Mouse (Mus musculus) adrenal gland, adult 2 months (tissue): Measurements from ENCODE around the gene Lcmt1. TPM values are rescaled to one million over a fixed set of nuclear protein-coding genes. Genes with fewer than 3 reads are reported as not detected.

ENCODE experiments used
- DNase-seq: peaks from one replicate; pipeline ENCODE4 v3.0.0; 2021
- polyA plus RNA-seq: library from polyadenylated mRNA; depleted of rRNA; stranded (reverse); fragments of >200 nt; gene quantifications from 2 replicates; pipeline ENCODE4 v1.2.3, GENCODE M21; 2012; rRNA removed
- total RNA-seq, 2 experiments: library from RNA; stranded (reverse); gene quantifications; 2 replicates each; pipeline ENCODE4 v1.2.3; 2021

Lcmt1 gene
- total and polyA plus RNA-seq, 3 experiments, result 15.9 to 28.3 (median 24.0) TPM

- no peak for DNase-seq
These were observed 88.7 kb downstream of the Lcmt1 start for GRCm38 (mm10) chr7:123458309-123458708.

- no peak for DNase-seq
These were observed 89.7 kb downstream of the Lcmt1 start for GRCm38 (mm10) chr7:123459247-123459646.

GRCm38 (mm10) chr7:123461316-123461715 is 91.7 kb downstream of the Lcmt1 start:
- DNase-seq, result no peak

DNA sequence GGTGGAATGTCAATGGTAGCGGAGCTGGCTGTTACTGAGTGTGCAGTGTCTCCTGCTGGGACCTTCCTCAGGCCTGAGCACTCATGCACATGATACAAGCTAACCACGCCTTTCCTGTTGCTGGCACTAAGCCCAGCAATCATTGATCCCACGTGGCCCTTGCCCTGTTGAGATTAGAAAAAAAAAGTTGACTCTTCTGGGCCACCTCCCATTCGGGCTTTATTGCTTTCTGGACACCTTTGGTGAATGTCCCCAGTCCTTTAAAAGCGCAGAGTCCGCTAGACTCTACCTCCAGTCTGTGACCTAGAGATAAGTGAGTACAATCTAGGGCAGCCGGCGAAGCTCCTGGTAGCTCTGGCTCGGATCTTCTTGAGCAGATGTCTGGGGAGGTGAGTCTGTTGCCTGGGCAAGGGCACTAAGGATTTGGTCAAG is 92.5 kb downstream of the Lcmt1 start, which contains the start of gene Aqp8:
TSS of gene Aqp8 (plus strand) at position 222 of the 432 bp plus-strand sequence.
- peak; percentile 45 for DNase-seq

DNA sequence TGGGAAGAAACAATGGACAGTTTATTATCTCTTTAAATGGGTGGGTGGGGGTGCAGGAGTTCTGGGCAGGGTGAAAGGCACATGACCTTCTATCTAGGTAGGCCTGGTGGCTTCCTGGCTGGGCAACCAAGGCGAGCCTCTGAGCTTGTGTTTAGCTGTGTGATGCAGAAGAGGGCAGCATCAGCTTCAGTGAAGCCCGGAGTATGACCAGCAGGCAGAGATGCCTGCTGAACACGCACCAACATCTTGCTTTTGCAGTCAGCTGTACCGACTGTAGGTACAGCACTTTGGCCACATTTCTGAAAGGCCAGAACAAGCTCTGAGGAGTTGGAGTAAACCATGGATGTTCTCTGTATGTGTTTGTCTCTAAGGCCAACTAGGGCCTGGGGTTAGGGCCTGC is 94.0 kb downstream of the Lcmt1 start:
- DNase-seq, result no peak

DNA sequence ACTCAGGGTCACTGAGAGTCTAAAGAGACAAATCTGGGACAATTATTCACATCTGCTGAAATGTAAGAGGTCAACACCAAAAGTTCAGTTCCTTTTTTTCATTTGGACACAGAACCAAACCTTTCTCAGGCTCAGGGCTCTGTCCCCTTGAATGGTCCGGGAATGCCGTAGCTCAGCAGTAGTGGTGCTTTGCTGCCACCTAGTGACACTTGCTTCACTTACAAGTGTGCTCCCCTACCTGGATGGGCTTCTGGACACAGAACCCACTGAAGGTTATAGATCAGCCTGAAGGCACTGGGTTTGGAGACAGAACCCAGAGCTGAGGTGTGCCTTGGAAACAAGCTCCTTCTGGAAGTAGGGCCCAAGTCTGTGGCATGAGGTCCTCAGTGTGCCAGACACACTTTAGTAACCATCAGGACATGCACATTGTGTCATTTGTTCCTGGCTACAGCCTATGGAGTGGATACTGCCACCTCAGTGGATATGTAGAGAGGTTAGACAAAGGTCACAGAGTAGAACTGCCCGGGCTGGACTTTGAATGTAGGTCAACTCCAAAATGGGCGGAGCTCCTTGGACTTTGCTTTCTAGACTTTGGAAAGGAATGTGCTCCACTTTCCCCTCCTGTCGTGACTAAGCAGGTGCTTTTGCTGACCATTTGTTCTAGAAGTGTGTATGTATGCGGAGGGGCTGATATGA is 96.3 kb downstream of the Lcmt1 start:
- peak; percentile 64 for DNase-seq

DNA sequence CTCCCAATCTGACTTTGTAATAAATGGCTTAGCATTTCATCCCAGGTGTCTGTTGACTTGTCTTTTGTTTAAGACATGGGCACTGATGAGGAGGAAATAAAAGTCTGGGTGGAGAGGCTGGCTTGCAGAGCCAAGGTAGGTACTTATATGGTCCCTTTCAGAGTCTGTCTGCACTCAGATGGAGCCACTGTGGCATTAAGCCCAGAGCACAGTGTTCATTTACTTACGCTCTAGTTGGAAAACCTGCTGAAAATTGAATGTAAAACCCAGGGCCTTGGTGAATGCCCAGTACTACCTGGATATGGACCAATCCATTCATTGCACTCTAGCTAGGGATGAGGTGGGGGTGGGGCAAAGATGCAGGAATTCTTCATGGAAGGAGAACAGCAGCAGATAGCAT is 98.4 kb downstream of the Lcmt1 start:
- no peak for DNase-seq

Other genes starting within 250 kb of the Lcmt1 start
- 10 to 100 TPM; 42.4 to 59.4 TPM for gene Tnrc6a, start 245.9 kb upstream of the Lcmt1 start, total RNA-seq
- 29.6 and 30.8 TPM in 2 replicates for gene Tnrc6a, start 245.9 kb upstream of the Lcmt1 start, polyA plus RNA-seq
- gene Slc5a11, start 155.0 kb upstream of the Lcmt1 start, total RNA-seq, result not detected
- gene Slc5a11, start 155.0 kb upstream of the Lcmt1 start, polyA plus RNA-seq, result not detected in 2 replicates
- 10 to 100 TPM; 52.9 to 58.3 TPM for gene Arhgap17, start 131 bp downstream of the Lcmt1 start, total RNA-seq
- 54.8 and 62.0 TPM in 2 replicates for gene Arhgap17, start 131 bp downstream of the Lcmt1 start, polyA plus RNA-seq
- not detected for gene Aqp8, start 92.5 kb downstream of the Lcmt1 start, total RNA-seq
- gene Aqp8, start 92.5 kb downstream of the Lcmt1 start, polyA plus RNA-seq, result not detected in 2 replicates
- gene Zkscan2, start 130.7 kb downstream of the Lcmt1 start, total RNA-seq, result 1 to 10 TPM; 1.1 to 2.6 TPM
- gene Zkscan2, start 130.7 kb downstream of the Lcmt1 start, polyA plus RNA-seq, result 0.49 and 0.51 TPM in 2 replicates